Mouse (Mus musculus) CD8-positive naive resting alpha-beta T cell, adult 57 days (primary cell): Measurements from ENCODE around the gene D10Wsu102e. TPM values are rescaled to one million over a fixed set of nuclear protein-coding genes. Genes with fewer than 3 reads are reported as not detected.

Source experiments
- total RNA-seq: library from RNA; stranded (reverse); gene quantifications from one replicate; pipeline ENCODE4 v1.2.4, GENCODE M21; 2023

Gene D10Wsu102e
- total RNA-seq = 2.6 TPM

GRCm38 (mm10) chr10:83359956-83360355 is at the start of gene D10Wsu102e:
Gene D10Wsu102e (plus strand): TSS chr10:83360221.

DNA sequence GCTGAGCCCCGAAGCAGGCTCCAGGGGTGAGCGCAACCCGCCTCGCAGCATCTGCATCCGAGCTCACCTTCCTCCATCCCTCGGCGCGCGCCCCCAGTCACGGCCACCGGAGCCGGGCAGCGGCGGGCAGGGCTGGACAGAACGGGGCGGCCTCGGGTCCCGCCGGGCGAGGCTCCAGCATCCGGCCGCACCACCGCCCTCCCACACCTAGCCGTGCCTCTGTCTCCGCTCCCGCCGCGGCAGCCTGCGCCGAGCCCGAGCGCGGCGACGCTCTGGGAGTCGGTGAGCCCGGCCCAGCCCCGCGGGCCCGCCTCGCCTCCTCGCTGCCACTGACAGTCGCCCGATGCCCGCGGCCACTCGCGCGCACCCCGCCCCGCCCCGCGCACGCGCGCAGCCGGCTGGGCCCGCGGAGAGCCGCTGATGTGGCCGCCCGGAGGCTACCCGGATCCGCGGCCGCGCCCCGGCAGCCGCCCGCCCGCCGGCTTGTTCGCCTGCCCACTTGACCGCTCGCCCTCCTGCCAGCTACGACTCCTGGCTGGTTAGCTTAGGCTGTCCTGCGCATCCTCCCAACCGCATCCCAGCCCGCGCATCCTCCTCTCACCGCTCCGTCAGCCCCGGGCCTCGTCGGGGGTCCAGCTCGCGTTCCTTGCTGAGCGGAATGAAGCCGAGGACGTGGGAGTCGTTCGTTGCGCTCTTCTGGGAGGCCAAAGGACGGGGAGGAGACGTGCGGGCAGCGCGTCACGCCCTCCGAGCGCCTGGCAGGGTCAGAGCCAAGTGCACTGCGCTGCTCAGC is 22.7 kb upstream of the D10Wsu102e start, which contains the start of gene Slc41a2:
Slc41a2 (minus strand) TSS at position 724 of the 793 bp plus-strand sequence.

GRCm38 (mm10) chr10:83533910-83534283 is 173.9 kb downstream of the D10Wsu102e start, which contains the start of gene Aldh1l2:
Gene Aldh1l2 (minus strand): TSS chr10:83534140.

Other genes with a start within 250 kb of the D10Wsu102e start
- gene Slc41a2, start 22.3 kb upstream of the D10Wsu102e start, total RNA-seq = 4.3 TPM
- not detected for gene Aldh1l2, start 173.9 kb downstream of the D10Wsu102e start, total RNA-seq
- 43.6 TPM for gene Washc4, start 183.5 kb downstream of the D10Wsu102e start, total RNA-seq